Mouse (Mus musculus) hindbrain, postnatal 0 days (tissue): Measurements from ENCODE around the gene Gm42421. TPM values are rescaled to one million over a fixed set of nuclear protein-coding genes. Genes with fewer than 3 reads are reported as not detected.

Source experiments
- ATAC-seq: fragments of 200-750 bp; cut with Nextera tagmentation; 2 replicates; pipeline ENCODE4 v1.8.0; 2017; ENCODE audit warnings: mild to moderate bottlenecking, moderate TSS enrichment, moderate library complexity
- DNase-seq: peaks from one replicate; pipeline ENCODE4 v3.0.0-alpha.2; 2015; ENCODE audit warnings: low spot score
- H3K27ac ChIP-seq: fragments of 300-500 bp; sonication (generic); 2 replicates; pipeline ENCODE4 v1.5.1; 2014; ENCODE audit warnings: mild to moderate bottlenecking
- H3K27me3 ChIP-seq: fragments of 300-500 bp; sonication (generic); 2 replicates; pipeline ENCODE4 v1.6.1; 2014; ENCODE audit warnings: low read length, mixed read lengths; ENCODE audit not compliant: insufficient read depth
- H3K36me3 ChIP-seq: fragments of 300-500 bp; sonication (generic); 2 replicates; pipeline ENCODE4 v1.6.1; 2014; ENCODE audit warnings: low read length, mixed read lengths; ENCODE audit not compliant: insufficient read depth
- H3K4me1 ChIP-seq: fragments of 300-500 bp; sonication (generic); 2 replicates; pipeline ENCODE4 v1.6.1; 2014; ENCODE audit warnings: antibody characterized with exemption, low read length, mixed read lengths; ENCODE audit not compliant: insufficient read depth
- H3K4me2 ChIP-seq: fragments of 300-500 bp; sonication (generic); 2 replicates; pipeline ENCODE4 v1.6.1; 2014; ENCODE audit warnings: low read depth, mild to moderate bottlenecking, low read length, moderate library complexity, mixed read lengths
- H3K4me3 ChIP-seq: fragments of 300-500 bp; sonication (generic); 2 replicates; pipeline ENCODE4 v1.5.1; 2014; ENCODE audit warnings: low read length
- H3K9ac ChIP-seq: fragments of 300-500 bp; sonication (generic); replicated peaks from 2 replicates; pipeline ENCODE4 v1.6.1; 2014; ENCODE audit warnings: mild to moderate bottlenecking, low read length, moderate library complexity, mixed read lengths
- H3K9me3 ChIP-seq: fragments of 300-500 bp; sonication (generic); 2 replicates; pipeline ENCODE4 v1.6.1; 2016; ENCODE audit warnings: low read length, mixed read lengths
- CTCF ChIP-seq: IDR thresholded peaks from 2 replicates; pipeline ENCODE4 v1.5.1; 2016; ENCODE audit warnings: antibody characterized with exemption, control low read depth, low read depth
- WGBS: fragments of 180-500 bp; shearing (Covaris S2); extraction: QIAGEN DNeasy Blood & Tissue Kit; methylation state at CpG from one replicate; pipeline ENCODE4 v1.1.7; 2014; 5-methylcytosine and 5-hydroxymethylcytosine counted together
- polyA plus RNA-seq: library from polyadenylated mRNA; unstranded; fragments of >200 nt; fragmentation: Nextera tagmentation; extraction: Ambion mirVana; gene quantifications from 2 replicates; pipeline ENCODE4 v1.2.1, GENCODE M21; 2015
- total RNA-seq: library from RNA; depleted of rRNA; stranded (reverse); fragments of >200 nt; gene quantifications from 2 replicates; pipeline ENCODE4 v1.2.3, GENCODE M21; 2014; rRNA removed

Gene Gm42421
- total and polyA plus RNA-seq, 2 experiments from 2014 or later, result 0.99 to 1.5 TPM

GRCm38 (mm10) chr5:143976232-143976631, 48.3 kb downstream of the Gm42421 start:
- DNase-seq (no peak), ATAC-seq (no peak)
- TF ChIP-seq CTCF, result no peak
- Histone ChIP-seq H3K27me3 (no peaks in the 10 kb centered on the region), H3K27ac (no peak overlapping the region), H3K9ac (no peak overlapping the region), H3K4me3 (no peak overlapping the region), H3K4me2 (no peak overlapping the region), H3K9me3 (no peaks in the 10 kb centered on the region), H3K36me3 (no peaks in the 10 kb centered on the region), H3K4me1 (no peaks in the 10 kb centered on the region)
- WGBS, result 87% methylated on average over 11 of the region's 11 CpGs

GRCm38 (mm10) chr5:143976726-143977431, 48.9 kb downstream of the Gm42421 start:
- DNase-seq (no peak), ATAC-seq (no peak)
- H3K4me2 ChIP-seq, result no peak overlapping the region
- no peaks in the 10 kb centered on the region for H3K4me1 ChIP-seq
- H3K27me3 ChIP-seq, result no peaks in the 10 kb centered on the region
- no peak overlapping the region for H3K4me3 ChIP-seq
- H3K9ac ChIP-seq, result no peak overlapping the region
- no peak for TF ChIP-seq CTCF
- WGBS, result 82% methylated on average over 16 of the region's 16 CpGs
- no peaks in the 10 kb centered on the region for H3K9me3 ChIP-seq
- no peak overlapping the region for H3K27ac ChIP-seq
- no peaks in the 10 kb centered on the region for H3K36me3 ChIP-seq

GRCm38 (mm10) chr5:143980858-143981257, 52.9 kb downstream of the Gm42421 start:
- H3K4me3 ChIP-seq, result no peak overlapping the region
- no peaks in the 10 kb centered on the region for H3K27me3 ChIP-seq
- peak; percentile 4 for DNase-seq
- TF ChIP-seq CTCF, result no peak
- no peak overlapping the region for H3K27ac ChIP-seq
- no peaks in the 10 kb centered on the region for H3K4me1 ChIP-seq
- no peaks in the 10 kb centered on the region for H3K9me3 ChIP-seq
- ATAC-seq, result peak; percentile 58; the same call in 1 of the 2 replicates
- H3K4me2 ChIP-seq, result no peak overlapping the region
- H3K9ac ChIP-seq, result no peak overlapping the region
- 32% methylated on average over 9 of the region's 9 CpGs for WGBS
- H3K36me3 ChIP-seq, result peaks cover 13% of the 10 kb centered on the region; the same call in 1 of the 2 replicates

GRCm38 (mm10) chr5:143982361-143982760, 54.4 kb downstream of the Gm42421 start:
- Histone ChIP-seq H3K36me3 (peaks cover 18% of the 10 kb centered on the region; the same call in 1 of the 2 replicates), H3K4me3 (no peak overlapping the region), H3K9ac (no peak overlapping the region), H3K4me1 (no peaks in the 10 kb centered on the region), H3K27me3 (no peaks in the 10 kb centered on the region), H3K4me2 (no peak overlapping the region), H3K9me3 (no peaks in the 10 kb centered on the region), H3K27ac (no peak overlapping the region)
- TF ChIP-seq CTCF, result no peak
- 84% methylated on average over 2 of the region's 2 CpGs for WGBS
- DNase-seq (no peak), ATAC-seq (no peak)

GRCm38 (mm10) chr5:143985381-143985780, 57.4 kb downstream of the Gm42421 start:
- no peak overlapping the region for H3K4me3 ChIP-seq
- H3K9ac ChIP-seq, result no peak overlapping the region
- no peaks in the 10 kb centered on the region for H3K4me1 ChIP-seq
- ATAC-seq (no peak), DNase-seq (no peak)
- 69% methylated on average over 7 of the region's 7 CpGs for WGBS
- H3K27me3 ChIP-seq, result no peaks in the 10 kb centered on the region
- peaks cover 42% of the 10 kb centered on the region for H3K36me3 ChIP-seq
- H3K9me3 ChIP-seq, result no peaks in the 10 kb centered on the region
- no peak overlapping the region for H3K27ac ChIP-seq
- TF ChIP-seq CTCF, result no peak
- H3K4me2 ChIP-seq, result no peak overlapping the region

Other genes starting within 250 kb of the Gm42421 start
- 16.9 and 20.4 TPM in 2 replicates for gene Usp42, start 195.9 kb upstream of the Gm42421 start, total RNA-seq
- 16.6 and 17.0 TPM in 2 replicates for gene Usp42, start 195.9 kb upstream of the Gm42421 start, polyA plus RNA-seq
- 21.0 and 24.7 TPM in 2 replicates for gene Eif2ak1, start 110.4 kb upstream of the Gm42421 start, total RNA-seq
- gene Eif2ak1, start 110.4 kb upstream of the Gm42421 start, polyA plus RNA-seq, result 34.9 and 37.7 TPM in 2 replicates
- gene Ankrd61, start 30.5 kb upstream of the Gm42421 start, total RNA-seq, result not detected in 2 replicates
- 0.18 and 0.38 TPM in 2 replicates for gene Ankrd61, start 30.5 kb upstream of the Gm42421 start, polyA plus RNA-seq
- gene Aimp2, start 18.3 kb upstream of the Gm42421 start, total RNA-seq, result 46.9 and 49.9 TPM in 2 replicates
- gene Aimp2, start 18.3 kb upstream of the Gm42421 start, polyA plus RNA-seq, result 67.7 and 73.4 TPM in 2 replicates
- 16.2 and 22.8 TPM in 2 replicates for gene Pms2, start 18.2 kb upstream of the Gm42421 start, total RNA-seq
- 23.2 and 23.7 TPM in 2 replicates for gene Pms2, start 18.2 kb upstream of the Gm42421 start, polyA plus RNA-seq
- 3.9 and 5.0 TPM in 2 replicates for gene Rsph10b, start 4.9 kb downstream of the Gm42421 start, total RNA-seq
- gene Rsph10b, start 4.9 kb downstream of the Gm42421 start, polyA plus RNA-seq, result 5.6 TPM in 2 replicates
- 38.7 and 52.0 TPM in 2 replicates for gene Ccz1, start 86.7 kb downstream of the Gm42421 start, total RNA-seq
- 71.2 and 74.8 TPM in 2 replicates for gene Ccz1, start 86.7 kb downstream of the Gm42421 start, polyA plus RNA-seq
- not detected in 2 replicates for gene Ocm, start 98.5 kb downstream of the Gm42421 start, total RNA-seq
- gene Ocm, start 98.5 kb downstream of the Gm42421 start, polyA plus RNA-seq, result 0.39 and 0.54 TPM in 2 replicates
- 58.8 and 73.7 TPM in 2 replicates for gene Lmtk2, start 172.3 kb downstream of the Gm42421 start, total RNA-seq
- gene Lmtk2, start 172.3 kb downstream of the Gm42421 start, polyA plus RNA-seq, result 6.5 and 7.1 TPM in 2 replicates